Mouse (Mus musculus) brain, embryonic 14.5 days (tissue): ENCODE results near the gene 1700020L24Rik.

Source experiments
- CTCF ChIP-seq: fragments of 200-500 bp; IDR thresholded peaks from 2 replicates; pipeline ENCODE4 v1.5.1; 2012; ENCODE audit warnings: inconsistent platforms, mild to moderate bottlenecking, moderate library complexity, borderline replicate concordance; ENCODE audit not compliant: insufficient read depth, insufficient read length; ENCODE audit errors: extremely low read depth
- POLR2A ChIP-seq: fragments of 200-500 bp; IDR thresholded peaks from 2 replicates; pipeline ENCODE4 v1.6.1; 2012; ENCODE audit warnings: mild to moderate bottlenecking, inconsistent platforms, borderline replicate concordance; ENCODE audit not compliant: poor library complexity, insufficient read depth, insufficient read length, severe bottlenecking; ENCODE audit errors: extremely low read depth

DNA sequence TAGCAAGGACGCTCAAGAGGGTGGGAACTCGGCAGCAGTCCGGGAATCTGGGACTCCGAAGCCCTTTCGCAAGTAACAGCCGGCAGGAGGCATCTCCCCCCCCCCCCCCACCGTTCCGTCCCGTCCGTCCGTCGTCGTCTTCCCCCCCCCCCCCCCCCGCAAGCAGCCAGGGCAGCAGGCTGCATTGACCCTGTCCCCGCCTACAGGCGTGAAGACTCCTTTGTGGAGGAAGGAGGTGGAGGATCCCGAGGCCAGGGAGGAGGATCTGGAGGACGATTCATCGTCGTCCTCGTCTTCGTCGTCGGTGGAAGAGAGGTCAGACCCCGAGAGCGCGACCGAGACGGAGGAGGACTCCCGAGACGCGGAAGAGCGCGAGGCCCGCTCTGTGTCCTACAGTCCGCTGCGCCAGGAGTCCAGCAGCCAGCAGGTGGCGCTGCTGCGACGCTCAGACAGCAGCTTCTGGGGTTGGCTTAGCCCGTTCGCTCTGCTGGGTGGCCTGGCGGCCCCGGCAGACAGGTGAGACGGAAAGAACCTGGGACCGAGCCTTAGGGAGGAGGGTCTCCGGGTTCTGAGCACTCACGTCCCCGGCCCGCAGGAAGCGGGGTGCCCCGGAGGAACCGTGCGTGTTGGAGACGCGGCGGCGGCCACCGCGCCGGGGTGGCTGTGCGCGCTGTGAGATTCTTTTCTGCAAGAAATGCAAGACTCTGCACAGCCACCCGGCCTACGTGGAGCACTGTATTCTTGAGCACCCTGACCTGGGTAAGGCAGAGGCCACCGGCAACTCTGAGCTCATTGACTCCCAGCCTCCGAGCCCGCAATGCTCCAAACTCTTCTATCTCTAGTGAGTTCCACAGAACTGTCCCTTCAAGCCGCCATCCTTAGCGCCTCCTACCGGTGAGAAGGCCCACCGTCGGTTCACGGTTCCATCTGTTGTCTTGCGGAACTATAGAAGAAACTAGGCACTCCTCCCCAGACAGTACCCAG, 2.9 kb downstream of the 1700020L24Rik start:
- TF ChIP-seq CTCF (peak; percentile 98), POLR2A (peak; percentile 33; the same call in 1 of the 2 replicates)
